Mouse (Mus musculus) cerebellum, adult 11-12 months (tissue): ENCODE data around the gene Dab1.

ENCODE experiments used
- DNase-seq: peaks from one replicate; pipeline ENCODE4 v3.0.0; 2022

Gene Dab1

GRCm38 (mm10) chr4:104281518-104281917 lies 662.4 kb downstream of the Dab1 start:
- no peak for DNase-seq

GRCm38 (mm10) chr4:104283906-104284305 lies 664.7 kb downstream of the Dab1 start:
- no peak for DNase-seq

- no peak for DNase-seq
Observed at GRCm38 (mm10) chr4:104288401-104288800, 669.2 kb downstream of the Dab1 start.

- DNase-seq, result no peak
Observed at GRCm38 (mm10) chr4:104301764-104302163, 682.6 kb downstream of the Dab1 start.

GRCm38 (mm10) chr4:104302996-104303652 lies 684.0 kb downstream of the Dab1 start:
- DNase-seq, result no peak

GRCm38 (mm10) chr4:104307781-104308180 lies 688.6 kb downstream of the Dab1 start:
- no peak for DNase-seq

GRCm38 (mm10) chr4:104326221-104326620 lies 707.1 kb downstream of the Dab1 start:
- no peak for DNase-seq

GRCm38 (mm10) chr4:104331896-104332295 lies 712.7 kb downstream of the Dab1 start:
- no peak for DNase-seq

GRCm38 (mm10) chr4:104332399-104332798 lies 713.2 kb downstream of the Dab1 start:
- DNase-seq, result no peak

GRCm38 (mm10) chr4:104337279-104337678 lies 718.1 kb downstream of the Dab1 start:
- DNase-seq, result no peak

GRCm38 (mm10) chr4:104338382-104338781 lies 719.2 kb downstream of the Dab1 start:
- DNase-seq, result no peak

GRCm38 (mm10) chr4:104361345-104361744 lies 742.2 kb downstream of the Dab1 start:
- no peak for DNase-seq

GRCm38 (mm10) chr4:104366491-104366890 lies 747.3 kb downstream of the Dab1 start:
- DNase-seq, result no peak

GRCm38 (mm10) chr4:104366894-104367740 lies 748.0 kb downstream of the Dab1 start:
- peak; percentile 83 for DNase-seq

GRCm38 (mm10) chr4:104367741-104368411 lies 748.7 kb downstream of the Dab1 start:
- peak; percentile 61 for DNase-seq

- peak; percentile 82 for DNase-seq
Observed at GRCm38 (mm10) chr4:104368561-104369021, 749.4 kb downstream of the Dab1 start.

- no peak for DNase-seq
Observed at GRCm38 (mm10) chr4:104369091-104369490, 749.9 kb downstream of the Dab1 start.

GRCm38 (mm10) chr4:104371136-104371535 lies 752.0 kb downstream of the Dab1 start:
- DNase-seq, result no peak

- no peak for DNase-seq
Observed at GRCm38 (mm10) chr4:104374191-104374590, 755.0 kb downstream of the Dab1 start.

- no peak for DNase-seq
Observed at GRCm38 (mm10) chr4:104384704-104385103, 765.5 kb downstream of the Dab1 start.

- DNase-seq, result no peak
Observed at GRCm38 (mm10) chr4:104385272-104385671, 766.1 kb downstream of the Dab1 start.

- DNase-seq, result no peak
Observed at GRCm38 (mm10) chr4:104395515-104395914, 776.4 kb downstream of the Dab1 start.

GRCm38 (mm10) chr4:104396095-104396494 lies 776.9 kb downstream of the Dab1 start:
- DNase-seq, result no peak
